Mouse (Mus musculus): ENCODE results near the gene Zfp119b.

The Zfp119b gene

DNA sequence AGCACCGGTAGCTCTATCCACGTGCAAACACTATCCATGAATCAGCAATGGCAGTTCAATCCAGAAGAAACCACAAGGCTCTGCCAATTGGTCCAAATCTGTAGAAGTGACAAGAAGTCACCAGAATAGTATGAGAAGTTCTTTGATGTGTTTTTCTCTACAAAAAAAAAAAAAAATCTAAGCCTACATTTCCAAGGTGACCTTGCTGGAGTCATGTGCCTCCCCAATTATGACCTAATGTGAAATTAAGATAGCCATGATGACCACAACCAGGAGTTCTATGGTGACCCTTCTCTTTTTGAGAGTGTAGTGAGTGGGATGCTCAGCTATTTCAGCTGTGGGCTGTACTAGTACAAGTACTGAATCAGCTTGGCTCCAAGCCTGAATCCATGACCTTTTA, at the start of gene Zfp119b:
TSS of gene Zfp119b (minus strand) at position 101 of the 400 bp plus-strand sequence.
- DNase-seq (ENCODE audit: low spot score), result no peak

DNA sequence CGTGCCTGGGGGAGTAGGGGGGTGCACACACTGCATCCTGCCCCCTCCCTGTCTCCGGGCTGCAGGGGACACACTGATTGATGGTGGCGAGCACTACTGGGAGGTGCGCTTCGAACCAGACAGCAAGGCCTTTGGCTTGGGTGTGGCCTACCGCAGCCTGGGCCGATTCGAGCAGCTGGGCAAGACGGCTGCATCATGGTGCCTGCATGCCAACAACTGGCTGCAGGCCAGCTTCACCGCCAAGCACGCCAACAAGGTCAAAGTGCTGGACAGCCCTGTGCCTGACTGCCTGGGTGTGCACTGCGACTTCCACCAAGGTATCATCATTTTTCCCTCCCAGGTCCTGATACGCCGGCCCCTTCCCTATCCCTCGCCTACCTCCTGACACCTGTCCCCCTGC, 46.7 kb upstream of the Zfp119b start:
- DNase-seq (ENCODE audit: low spot score), result no peak

DNA sequence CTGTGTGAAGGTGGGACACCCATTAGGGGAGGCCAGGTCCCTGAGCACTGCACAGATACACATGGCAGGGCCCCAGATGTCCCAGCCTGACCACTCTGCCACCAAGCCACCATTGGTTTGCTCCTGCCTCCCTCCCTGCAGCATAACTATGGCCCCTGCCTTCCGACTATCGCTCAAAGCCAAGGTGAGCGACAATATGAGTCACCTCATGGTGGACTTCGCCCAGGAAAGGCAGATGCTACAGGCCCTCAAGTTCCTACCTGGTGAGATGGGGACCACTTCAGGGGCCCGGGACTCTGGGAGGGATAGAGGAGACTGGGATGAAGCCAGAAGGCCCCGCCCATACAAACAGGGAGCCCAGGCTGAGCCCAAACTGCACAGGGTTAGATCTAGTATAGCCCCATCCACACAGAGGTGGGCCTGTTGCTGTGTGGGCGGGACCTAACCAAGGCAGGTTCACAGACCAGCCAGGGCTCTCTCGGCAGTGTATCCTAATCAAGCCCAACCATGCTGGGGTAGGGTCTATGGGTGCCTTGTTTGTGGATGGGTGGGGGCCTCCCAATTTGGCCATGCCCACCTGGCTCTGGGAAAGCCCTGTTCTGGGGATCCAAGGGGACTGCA, 41.1 kb upstream of the Zfp119b start:
- no peak for DNase-seq (ENCODE audit: low spot score)

DNA sequence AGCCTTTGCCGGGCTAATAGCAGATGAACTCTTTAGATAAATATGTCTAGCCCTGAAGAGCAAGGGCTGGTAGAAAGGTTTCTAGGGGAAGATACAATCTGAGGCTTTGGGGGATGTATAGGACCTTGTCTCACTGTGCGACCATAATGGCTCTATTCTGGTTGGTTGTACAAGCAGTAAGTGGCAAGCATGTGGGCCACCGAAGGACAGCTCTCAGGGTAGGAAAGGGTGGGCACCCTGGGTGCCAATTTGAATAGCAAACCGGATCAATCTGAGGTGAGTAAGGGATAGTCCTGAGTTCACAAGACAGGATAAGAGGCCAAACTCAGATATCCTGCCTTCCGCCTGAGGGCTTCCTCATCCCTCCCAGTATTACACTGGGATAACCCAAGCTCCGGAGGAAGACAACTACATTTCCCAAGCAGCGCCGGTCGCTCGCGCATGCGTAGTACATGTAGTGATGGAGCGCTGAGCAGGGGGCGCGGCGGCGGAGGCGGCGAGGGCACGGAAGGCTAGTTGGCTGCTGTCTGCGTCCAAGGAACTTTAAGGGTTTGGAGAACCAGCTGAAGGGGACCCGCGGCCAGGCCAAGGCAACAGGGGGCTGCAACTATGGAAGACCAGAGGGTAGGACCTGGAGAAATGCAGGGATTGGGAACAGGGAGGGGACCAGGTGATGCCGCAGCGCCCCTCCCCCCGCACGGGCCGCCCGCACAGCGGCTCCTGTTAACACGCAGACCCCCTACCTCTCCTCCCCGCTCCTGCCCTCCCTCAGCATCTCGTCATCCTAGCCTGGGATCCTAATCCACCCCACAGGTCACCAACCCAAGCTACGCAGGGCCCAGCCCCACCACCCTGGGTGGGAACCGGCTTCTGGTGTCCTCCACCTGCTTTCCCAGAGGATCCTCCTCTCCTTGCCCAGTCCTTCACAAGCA, 37.0 kb upstream of the Zfp119b start, which contains the start of gene Fsd1:
TSS of gene Fsd1 (plus strand) at position 480 of the 932 bp plus-strand sequence.
- DNase-seq (ENCODE audit: low spot score), result no peak

DNA sequence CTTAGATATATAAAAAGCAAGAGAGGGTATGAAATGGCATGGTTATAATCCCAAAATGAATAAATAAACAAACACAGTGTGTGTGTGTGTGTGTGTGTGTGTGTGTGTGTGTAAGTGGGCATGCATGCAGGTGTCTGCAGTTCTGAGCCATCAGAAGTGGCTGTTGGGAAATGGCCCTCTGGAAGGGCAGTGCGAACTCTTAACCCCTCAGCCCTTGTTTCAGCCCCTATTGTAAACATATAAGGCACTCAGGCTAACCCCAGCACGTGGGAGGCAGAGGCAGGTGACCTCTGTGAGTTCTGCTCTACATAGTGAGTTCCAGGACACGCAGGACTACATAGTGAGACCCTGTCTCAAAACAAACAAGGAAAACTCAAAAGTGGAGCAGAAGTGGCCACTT, 28.0 kb upstream of the Zfp119b start:
- DNase-seq (ENCODE audit: low spot score), result no peak

DNA sequence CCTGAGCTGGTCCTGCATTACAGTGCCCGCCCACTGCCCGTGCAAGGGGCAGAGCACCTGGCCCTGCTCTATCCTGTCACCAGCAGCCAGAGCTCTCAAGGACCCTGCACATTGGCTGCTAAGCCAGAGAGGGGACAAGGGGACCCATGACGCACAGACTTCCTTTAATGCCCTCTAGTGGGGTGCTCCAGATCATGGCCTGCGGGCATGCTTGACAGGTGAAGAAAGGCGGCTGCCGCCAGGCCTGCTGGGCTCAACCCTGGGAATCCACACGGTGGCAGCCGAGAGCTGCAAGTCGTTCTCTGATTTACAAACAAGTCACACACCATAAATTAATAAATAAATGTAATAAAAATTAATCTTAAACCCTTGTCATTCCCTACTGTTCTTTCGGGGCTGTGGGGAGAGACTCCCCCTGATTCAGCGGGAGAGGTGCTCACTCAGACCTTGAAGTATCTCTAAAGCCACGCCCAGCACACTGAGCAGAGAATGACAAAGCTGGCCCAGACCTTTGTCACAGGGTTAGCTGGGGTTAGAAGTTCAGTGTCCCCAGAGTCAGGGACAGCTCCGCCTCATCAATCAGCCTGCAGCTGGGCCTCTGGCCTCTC, 27.1 kb upstream of the Zfp119b start:
- peak; percentile 35 for DNase-seq (ENCODE audit: low spot score)

DNA sequence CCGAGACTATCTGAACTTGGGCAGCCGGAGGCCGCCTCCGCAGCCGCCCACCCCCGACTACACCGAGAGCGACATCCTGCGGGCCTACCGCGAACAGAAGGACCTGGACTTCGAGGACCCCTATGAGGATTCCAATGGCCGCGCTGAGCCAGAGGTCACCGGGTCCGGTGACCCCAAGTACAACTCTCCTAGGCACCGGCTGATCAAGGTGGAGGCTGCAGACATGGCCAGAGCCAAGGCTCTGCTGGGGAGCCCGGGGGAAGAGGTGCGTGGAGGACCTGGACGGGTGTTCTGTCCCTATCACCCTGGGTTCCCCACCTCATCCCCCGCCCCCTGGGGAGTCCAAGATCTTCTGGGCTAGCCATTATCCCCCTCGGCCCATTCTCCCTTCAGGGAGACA, 22.2 kb upstream of the Zfp119b start:
- DNase-seq (ENCODE audit: low spot score), result no peak

DNA sequence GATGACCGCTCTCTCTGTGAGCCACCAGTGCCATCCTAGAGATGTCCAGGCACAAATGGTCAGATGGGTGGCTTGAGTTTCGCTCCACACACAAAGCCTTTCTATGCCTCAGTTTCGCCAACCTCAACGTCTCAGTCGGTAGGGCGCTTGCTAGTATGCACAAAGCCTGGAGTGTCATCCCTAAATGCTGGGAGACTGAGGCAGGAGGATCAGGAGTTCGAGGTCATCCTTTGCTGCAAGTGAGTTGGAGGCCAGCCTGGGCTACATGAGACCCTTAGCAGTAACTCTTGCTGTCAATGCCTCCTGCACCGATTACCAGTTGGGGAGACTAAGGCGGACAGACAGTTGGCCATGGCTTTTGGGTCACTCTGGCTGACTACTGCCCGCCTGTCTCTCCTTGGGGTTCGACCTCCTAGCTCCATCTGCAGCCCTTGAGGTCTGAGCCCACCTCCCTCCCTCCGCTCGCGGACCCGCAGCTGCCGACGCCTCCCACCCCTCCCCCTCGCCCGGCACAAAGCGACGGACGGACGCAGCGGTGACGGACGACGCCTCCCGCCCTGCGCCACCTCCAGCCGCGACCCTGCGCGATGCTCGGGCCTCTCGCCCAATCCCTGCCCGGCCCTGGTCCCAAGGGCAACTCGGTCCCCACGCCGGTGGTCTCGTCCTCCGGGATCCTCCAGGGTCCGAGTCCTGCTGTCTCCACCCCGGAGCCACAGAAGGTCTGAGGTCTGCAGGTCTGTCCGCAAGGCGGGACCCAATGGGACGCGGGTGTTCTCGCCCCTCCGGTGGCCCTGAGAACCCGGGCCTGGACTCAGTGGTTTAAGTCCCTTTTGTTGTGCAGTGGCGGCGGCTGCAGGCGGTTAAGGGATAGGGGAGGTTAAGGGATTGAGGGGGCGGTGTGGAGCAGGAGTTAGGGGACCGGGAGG, 20.9 kb upstream of the Zfp119b start, which contains the start of gene Shd:
TSS of gene Shd (plus strand) at position 502 of the 926 bp plus-strand sequence.
- no peak for DNase-seq (ENCODE audit: low spot score)

DNA sequence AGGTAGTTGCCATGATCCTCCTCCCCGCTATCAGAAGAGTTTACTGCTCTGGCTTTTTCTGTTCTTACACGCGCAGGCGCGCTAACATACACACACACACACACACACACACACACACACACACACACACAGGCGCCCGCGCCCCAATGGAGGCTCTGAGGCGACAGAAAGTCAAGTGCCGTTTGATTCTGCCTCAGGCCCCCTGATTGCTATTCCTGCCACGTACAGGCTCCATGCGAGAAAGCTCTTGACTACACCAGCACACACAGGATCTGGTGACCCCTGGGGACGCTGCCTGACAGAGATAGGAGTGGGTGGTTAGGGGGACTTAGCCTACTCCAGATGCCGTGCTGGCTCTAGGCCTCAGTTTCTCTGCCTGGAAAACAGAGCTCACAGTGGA, 20.3 kb upstream of the Zfp119b start:
- DNase-seq (ENCODE audit: low spot score), result no peak

DNA sequence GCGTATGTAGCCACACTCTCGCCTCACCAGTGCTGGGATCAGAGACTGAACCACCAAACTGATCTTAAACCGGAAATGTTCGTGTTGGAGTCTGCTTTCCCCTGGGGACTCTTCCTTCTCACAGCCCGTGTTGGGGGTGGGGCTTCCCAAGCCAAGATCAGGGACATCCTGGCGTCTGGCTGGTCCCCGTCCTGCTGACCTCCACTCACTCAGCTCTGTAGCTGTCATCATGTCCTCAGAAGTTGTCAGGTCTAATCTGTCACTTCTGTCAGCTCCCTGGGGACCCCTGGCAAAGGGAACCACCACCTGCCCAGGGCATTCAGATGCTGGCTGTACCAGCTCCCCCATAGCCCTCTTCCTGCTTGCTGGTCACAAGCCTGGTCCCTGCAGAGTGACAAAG, 18.9 kb upstream of the Zfp119b start:
- DNase-seq (ENCODE audit: low spot score), result no peak

DNA sequence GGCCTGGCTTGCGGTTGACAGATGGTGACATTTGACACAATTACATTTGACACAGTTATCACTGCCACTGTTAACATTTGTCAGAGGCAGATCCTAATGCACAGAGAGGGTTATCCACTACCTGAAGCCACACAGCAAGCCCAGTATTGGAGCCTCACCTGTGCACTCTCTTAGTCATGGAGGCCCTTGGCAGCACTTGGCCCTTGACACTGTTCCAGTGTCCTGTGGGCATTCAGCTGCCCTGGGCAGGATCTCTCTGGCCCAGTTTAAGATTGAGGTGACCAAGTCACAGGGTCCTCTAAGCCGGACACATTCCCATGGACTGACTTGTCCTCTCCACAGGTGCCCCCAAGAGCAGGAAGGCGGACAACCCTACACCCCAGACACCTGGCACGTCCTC, 17.9 kb upstream of the Zfp119b start:
- no peak for DNase-seq (ENCODE audit: low spot score)

DNA sequence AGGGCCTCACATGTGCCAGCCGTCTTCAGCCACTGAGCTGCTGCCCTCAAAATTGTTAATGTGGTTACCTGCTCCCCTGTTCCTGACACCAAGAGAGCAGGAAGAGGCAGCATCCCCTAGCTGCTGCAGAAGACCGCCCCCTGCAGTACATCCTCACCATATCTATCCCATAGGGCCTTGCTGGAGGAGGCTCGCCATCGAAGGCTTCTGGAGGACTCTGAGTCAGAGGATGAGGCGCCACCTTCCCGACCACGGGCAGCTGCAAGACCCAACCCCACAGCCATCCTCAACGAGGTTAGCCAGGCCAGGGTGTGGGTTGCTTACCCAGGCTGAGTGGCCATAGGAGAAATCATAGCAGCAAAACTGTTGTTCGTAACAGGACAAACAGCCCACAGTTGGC, 15.7 kb upstream of the Zfp119b start:
- DNase-seq (ENCODE audit: low spot score), result no peak

DNA sequence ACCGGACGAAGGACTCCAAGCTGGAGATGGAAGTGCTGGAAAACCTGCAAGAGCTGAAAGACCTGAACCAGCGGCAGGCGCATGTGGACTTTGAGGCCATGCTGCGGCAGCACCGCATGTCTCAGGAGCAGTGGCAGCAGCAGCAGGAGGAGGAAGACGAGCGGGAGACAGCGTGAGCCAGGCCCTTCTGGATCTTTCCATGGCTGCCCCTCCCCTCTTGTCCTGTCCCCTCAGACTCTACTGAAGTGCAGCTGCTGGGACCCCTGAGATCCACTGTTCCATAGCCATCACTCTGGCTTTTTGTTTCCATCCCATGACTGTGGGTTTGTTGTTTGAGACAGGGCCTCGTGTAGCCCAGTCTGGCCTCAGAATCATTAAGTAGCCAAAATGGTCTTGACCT, 15.2 kb upstream of the Zfp119b start:
- no peak for DNase-seq (ENCODE audit: low spot score)

DNA sequence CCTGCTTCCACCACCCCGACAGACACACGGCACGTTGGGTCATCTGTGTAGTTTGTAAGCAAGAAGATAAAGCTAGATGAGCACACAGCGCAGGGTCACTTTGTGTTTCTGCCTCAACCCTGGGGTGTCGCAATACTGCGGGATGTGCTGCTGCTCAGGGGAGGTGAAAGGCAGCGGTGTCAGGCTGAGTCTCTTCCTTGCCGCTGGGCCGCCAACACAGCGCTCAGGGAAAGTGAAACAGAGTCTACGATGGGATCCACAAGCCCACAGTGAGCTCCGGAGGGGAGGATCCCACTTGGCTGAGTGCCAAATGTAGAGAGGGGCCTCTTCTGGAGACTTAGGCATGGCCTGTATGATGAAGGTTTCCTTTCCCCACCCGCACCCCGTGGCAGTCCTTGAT, 13.9 kb upstream of the Zfp119b start:
- peak; percentile 1 for DNase-seq (ENCODE audit: low spot score)

DNA sequence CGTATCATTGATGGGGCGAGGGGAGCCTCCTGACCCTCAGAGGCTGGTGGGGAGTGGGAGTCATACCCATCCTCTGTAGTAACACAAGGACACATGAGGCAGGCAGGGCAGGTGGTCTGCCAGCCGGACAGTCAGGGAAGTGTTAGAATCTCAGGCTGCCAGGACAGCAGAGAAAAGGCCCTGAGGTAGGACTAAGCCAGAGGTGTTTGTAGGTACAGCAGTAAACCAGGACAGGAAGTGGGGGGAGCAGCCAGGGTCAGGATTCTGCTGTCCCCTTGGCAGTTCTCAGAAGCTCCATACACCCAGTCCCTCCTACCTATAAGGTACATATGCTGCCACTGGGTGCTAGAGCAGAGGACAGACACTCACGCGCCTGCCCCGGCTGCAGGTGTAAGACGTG, 12.3 kb upstream of the Zfp119b start:
- DNase-seq (ENCODE audit: low spot score), result no peak

DNA sequence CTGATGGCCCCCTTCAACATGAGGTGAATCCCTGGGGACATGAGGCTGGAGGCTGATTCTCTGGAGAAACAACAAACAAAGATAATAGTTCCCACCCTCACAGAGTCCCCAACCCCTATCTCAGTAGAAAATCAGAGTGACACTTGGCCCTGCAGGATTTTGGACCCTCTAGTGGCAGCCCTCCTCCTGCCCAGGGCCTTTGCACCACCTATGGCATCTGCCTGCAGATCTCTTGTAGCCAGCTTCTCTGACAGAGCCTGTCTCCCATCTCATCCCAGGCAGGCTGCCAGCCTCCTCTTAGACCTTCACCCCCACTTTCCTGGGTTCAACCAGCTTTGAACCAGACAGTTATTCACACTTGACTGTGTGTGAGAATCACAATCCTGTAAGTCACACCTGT, 11.5 kb upstream of the Zfp119b start:
- DNase-seq (ENCODE audit: low spot score), result no peak

DNA sequence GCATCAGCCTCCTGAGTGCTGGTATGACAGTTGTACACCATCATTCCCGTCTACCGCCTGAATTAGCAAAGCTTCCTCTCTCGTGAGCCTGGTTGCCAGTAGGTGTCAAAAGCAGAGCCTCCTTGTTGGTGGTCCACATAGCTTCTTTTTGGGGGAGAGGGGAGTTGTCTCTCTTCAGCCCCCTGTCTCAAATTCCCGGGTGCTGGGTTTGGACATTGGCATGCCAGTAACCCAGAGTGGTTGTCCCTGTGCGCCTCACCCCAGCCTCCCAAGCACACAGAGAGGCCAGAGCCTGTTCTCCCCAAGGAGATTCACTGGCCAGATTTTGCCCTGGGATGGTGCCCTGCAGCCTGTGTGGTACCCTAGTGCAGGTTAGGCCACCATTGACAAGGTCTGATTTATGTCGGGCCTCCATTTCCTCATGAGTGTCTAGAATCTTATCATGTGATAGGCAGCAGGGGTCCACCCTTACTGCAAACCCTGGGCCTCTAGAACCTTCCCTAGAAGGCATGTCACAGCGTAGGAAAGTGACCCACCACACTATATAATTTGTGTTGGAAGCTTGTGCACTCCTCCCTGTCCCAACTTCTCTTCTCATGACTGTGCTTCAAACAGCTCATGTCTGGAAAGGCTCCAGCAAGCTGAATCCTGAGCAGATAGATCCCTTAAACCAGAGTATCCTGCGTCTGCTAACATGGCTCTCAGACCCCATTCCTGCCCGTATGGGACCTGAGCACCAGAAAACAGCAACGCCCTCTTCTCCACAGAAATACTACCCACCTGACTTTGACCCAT, 10.8 kb upstream of the Zfp119b start:
- DNase-seq (ENCODE audit: low spot score), result peak; percentile 5

DNA sequence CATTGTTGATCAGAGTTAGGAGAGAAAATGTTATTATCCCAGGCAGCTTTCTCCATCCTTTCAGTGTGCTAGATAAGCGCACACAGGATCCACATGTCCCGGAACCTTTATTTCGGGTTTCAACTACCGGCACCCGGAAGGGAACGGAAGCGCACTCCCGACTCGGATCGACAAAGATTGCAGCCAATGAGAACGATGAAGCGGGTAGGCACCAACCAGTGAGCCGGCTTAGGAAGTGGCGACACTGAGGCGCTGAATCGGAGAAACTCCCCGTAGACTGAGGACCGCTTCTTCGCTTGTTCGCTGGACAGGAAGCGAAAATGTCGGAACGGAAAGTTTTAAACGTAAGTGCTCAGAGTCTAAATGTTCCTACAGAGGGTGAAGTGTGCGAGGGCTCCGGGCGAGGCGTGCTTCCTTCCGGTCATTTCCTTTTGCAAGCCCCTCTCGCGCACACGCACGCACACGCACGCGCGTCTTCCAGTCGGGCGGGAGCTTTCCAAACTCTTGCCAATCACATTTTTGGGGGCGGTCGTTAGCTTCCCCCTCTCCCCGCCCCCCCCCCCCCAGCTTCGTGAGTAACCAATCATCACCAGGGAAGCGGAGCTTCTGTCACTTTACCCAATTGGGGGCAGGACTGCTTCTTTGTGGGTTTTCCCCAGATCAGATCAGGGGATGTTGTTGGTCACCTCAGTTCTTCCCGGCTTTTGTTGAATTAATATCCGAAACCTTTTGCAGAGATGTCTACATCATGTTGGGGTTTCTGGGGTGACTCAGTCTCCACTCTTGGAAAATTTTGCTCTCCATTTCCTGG, 9.8 kb upstream of the Zfp119b start, which contains the start of gene Yju2:
TSS of gene Yju2 (plus strand) at position 182 of the 811 bp plus-strand sequence.
- DNase-seq (ENCODE audit: low spot score), result peak; percentile 88

DNA sequence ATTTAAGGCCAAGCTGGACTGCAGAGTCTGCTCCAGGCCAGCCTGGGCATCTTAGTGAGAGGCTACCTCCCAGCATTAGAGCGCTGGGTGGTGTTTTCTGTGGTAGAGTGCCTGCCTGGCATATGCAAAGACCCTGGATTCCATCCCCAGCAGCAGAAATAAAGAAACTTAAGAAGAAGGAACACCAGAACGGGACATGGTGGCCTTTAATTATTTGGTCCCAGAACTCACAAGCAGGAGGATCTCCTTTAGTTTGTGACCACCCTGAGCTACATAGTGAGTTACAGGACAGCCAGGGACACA, 9.2 kb upstream of the Zfp119b start:
- peak; percentile 1 for DNase-seq (ENCODE audit: low spot score)
